Mouse (Mus musculus) intestine, embryonic 16.5 days (tissue): ENCODE measurements around the gene Fam171b. TPM values are rescaled to one million over a fixed set of nuclear protein-coding genes. Genes with fewer than 3 reads are reported as not detected.

Experiments
- ATAC-seq: fragments of 200-750 bp; cut with Nextera tagmentation; 2 replicates; pipeline ENCODE4 v1.8.0; 2017; ENCODE audit warnings: moderate TSS enrichment, moderate library complexity
- H3K27ac ChIP-seq: fragments of 300-500 bp; sonication (generic); 2 replicates; pipeline ENCODE4 v1.5.1; 2014; ENCODE audit warnings: mild to moderate bottlenecking, low read length
- H3K27me3 ChIP-seq: fragments of 300-500 bp; sonication (generic); replicated peaks from 2 replicates; pipeline ENCODE4 v1.6.1; 2014; ENCODE audit warnings: low read length, control low read depth, mixed read lengths; ENCODE audit not compliant: control insufficient read depth, insufficient read depth
- H3K36me3 ChIP-seq: fragments of 300-500 bp; sonication (generic); 2 replicates; pipeline ENCODE4 v1.6.1; 2014; ENCODE audit warnings: low read length, control low read depth; ENCODE audit not compliant: control insufficient read depth, insufficient read depth
- H3K4me1 ChIP-seq: fragments of 300-500 bp; sonication (generic); 2 replicates; pipeline ENCODE4 v1.6.1; 2014; ENCODE audit warnings: low read length, control low read depth, mixed read lengths; ENCODE audit not compliant: control insufficient read depth, insufficient read depth
- H3K4me2 ChIP-seq: fragments of 300-500 bp; sonication (generic); 2 replicates; pipeline ENCODE4 v1.6.1; 2014; ENCODE audit warnings: low read depth, low read length, control low read depth
- H3K4me3 ChIP-seq: fragments of 300-500 bp; sonication (generic); 2 replicates; pipeline ENCODE4 v1.5.1; 2014; ENCODE audit warnings: mild to moderate bottlenecking, low read length
- H3K9ac ChIP-seq: fragments of 300-500 bp; sonication (generic); 2 replicates; pipeline ENCODE4 v1.6.1; 2014; ENCODE audit warnings: low read depth, low read length
- H3K9me3 ChIP-seq: fragments of 300-500 bp; sonication (generic); 2 replicates; pipeline ENCODE4 v1.6.1; 2016; ENCODE audit warnings: low read length, control low read depth; ENCODE audit not compliant: control insufficient read depth
- WGBS: fragments of 180-500 bp; shearing (Covaris S2); extraction: QIAGEN DNeasy Blood & Tissue Kit; methylation state at CpG from one replicate; pipeline ENCODE4 v1.1.7; 2014; 5-methylcytosine and 5-hydroxymethylcytosine counted together
- polyA plus RNA-seq: library from polyadenylated mRNA; unstranded; fragments of >200 nt; fragmentation: Nextera tagmentation; extraction: Ambion mirVana; gene quantifications from 2 replicates; pipeline ENCODE4 v1.2.1, GENCODE M21; 2015

The Fam171b gene
- polyA plus RNA-seq, 1 experiment from 2014 or later: 6.6 TPM

GRCm38 (mm10) chr2:83853423-83853822 lies 41.0 kb downstream of the Fam171b start:
- no peaks in the 10 kb centered on the region for H3K27me3 ChIP-seq
- no peaks in the 10 kb centered on the region for H3K4me1 ChIP-seq
- no peak overlapping the region for H3K27ac ChIP-seq
- no peaks in the 10 kb centered on the region for H3K9me3 ChIP-seq
- no peak for ATAC-seq
- 82% methylated on average over 10 of the region's 10 CpGs for WGBS
- H3K4me2 ChIP-seq: no peak overlapping the region
- no peaks in the 10 kb centered on the region for H3K36me3 ChIP-seq
- no peak overlapping the region for H3K4me3 ChIP-seq
- no peak overlapping the region for H3K9ac ChIP-seq

DNA sequence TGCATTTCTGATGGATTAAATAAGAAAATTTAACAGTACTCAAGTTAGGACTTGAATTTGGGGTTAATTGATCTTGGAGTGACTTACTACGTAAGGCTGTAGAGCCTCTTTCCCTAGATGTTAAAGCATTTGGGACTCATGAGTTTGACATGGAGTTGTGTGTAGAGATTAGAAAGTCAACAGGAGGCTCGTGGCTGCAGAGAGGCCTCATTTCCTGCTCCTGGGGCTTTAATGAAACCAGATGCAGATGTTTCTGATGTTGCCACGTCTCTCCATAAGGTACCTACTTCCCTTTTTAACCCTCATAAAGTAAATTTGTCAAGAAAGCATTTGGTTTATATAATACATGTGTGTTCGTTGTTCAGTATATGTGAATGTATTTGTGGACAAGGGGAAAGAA lies 43.8 kb downstream of the Fam171b start:
- H3K27ac ChIP-seq: no peak overlapping the region
- H3K9ac ChIP-seq: no peak overlapping the region
- H3K4me2 ChIP-seq: no peak overlapping the region
- no peak for ATAC-seq
- no peaks in the 10 kb centered on the region for H3K27me3 ChIP-seq
- no peak overlapping the region for H3K4me3 ChIP-seq
- 49% methylated on average over 4 of the region's 4 CpGs for WGBS
- no peaks in the 10 kb centered on the region for H3K36me3 ChIP-seq
- no peaks in the 10 kb centered on the region for H3K9me3 ChIP-seq
- H3K4me1 ChIP-seq: no peaks in the 10 kb centered on the region

- H3K4me3 ChIP-seq: no peak overlapping the region
- H3K36me3 ChIP-seq: no peaks in the 10 kb centered on the region
- no peak overlapping the region for H3K4me2 ChIP-seq
- no peak for ATAC-seq
- H3K9me3 ChIP-seq: no peaks in the 10 kb centered on the region
- H3K9ac ChIP-seq: no peak overlapping the region
- no peak overlapping the region for H3K27ac ChIP-seq
- H3K4me1 ChIP-seq: no peaks in the 10 kb centered on the region
- WGBS: 76% methylated on average over 6 of the region's 6 CpGs
- H3K27me3 ChIP-seq: no peaks in the 10 kb centered on the region
These were observed 71.5 kb downstream of the Fam171b start for GRCm38 (mm10) chr2:83883850-83884420.

DNA sequence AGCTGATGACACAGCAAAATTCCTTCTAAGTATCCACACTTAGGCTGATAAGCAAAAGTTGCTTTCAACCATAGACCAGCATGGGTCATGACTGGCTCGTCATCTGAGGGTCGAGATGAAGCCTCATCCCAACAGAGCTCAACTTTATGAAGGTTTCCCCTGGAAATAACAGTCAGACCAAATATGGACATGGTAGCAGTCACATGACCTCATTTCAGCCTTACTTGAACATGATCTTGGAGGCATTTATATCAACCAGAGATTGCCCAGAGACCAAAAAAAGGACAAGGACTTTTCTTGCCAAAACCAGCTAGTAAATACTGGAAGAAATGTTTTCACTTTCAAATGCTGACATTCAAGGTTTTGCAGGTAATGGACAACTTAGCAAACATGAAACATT lies 81.3 kb downstream of the Fam171b start:
- H3K36me3 ChIP-seq: no peaks in the 10 kb centered on the region
- WGBS: 93% methylated on average over 2 of the region's 2 CpGs
- no peaks in the 10 kb centered on the region for H3K27me3 ChIP-seq
- no peak overlapping the region for H3K9ac ChIP-seq
- H3K4me3 ChIP-seq: no peak overlapping the region
- no peak overlapping the region for H3K27ac ChIP-seq
- H3K9me3 ChIP-seq: no peaks in the 10 kb centered on the region
- no peak for ATAC-seq
- no peaks in the 10 kb centered on the region for H3K4me1 ChIP-seq
- no peak overlapping the region for H3K4me2 ChIP-seq

GRCm38 (mm10) chr2:83901896-83902540 lies 89.6 kb downstream of the Fam171b start:
- no peak overlapping the region for H3K4me2 ChIP-seq
- H3K4me3 ChIP-seq: no peak overlapping the region
- H3K27ac ChIP-seq: no peak overlapping the region
- H3K9ac ChIP-seq: no peak overlapping the region
- no peaks in the 10 kb centered on the region for H3K9me3 ChIP-seq
- no peaks in the 10 kb centered on the region for H3K36me3 ChIP-seq
- H3K4me1 ChIP-seq: no peaks in the 10 kb centered on the region
- 65% methylated on average over 2 of the region's 2 CpGs for WGBS
- ATAC-seq: no peak
- no peaks in the 10 kb centered on the region for H3K27me3 ChIP-seq

DNA sequence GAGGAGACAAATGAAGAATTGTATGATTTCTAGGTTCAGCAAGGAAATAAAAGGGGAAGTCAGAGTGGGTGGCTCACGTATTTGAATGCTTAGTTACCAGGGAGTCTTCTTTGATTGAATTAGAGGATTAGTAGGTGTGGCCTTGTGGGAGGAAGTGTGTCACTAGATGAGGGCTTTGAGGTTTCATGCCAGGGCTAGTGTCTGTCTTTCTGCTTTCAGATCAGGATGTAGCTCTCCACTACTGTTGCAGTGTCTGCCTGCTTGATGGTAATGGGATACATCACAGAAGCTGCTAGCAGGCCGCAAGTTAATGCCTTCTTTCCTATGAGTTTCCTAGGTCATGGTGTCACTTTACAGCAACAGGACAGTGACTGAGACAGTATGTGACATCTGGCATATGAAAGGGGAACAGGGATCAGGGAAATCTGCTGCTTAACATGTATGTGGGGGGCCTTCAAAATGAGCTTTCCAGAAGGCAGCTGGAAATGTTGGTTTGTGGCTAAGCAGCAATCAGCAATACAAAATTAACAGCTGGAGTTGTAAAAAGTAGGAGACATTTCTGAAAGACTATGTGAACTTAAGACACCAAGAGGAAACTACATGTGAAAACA lies 117.1 kb downstream of the Fam171b start:
- Histone ChIP-seq H3K36me3 (no peaks in the 10 kb centered on the region), H3K27me3 (no peaks in the 10 kb centered on the region), H3K4me2 (no peak overlapping the region), H3K4me1 (no peaks in the 10 kb centered on the region), H3K9ac (no peak overlapping the region), H3K9me3 (no peaks in the 10 kb centered on the region), H3K4me3 (no peak overlapping the region), H3K27ac (no peak overlapping the region)
- ATAC-seq: no peak
- WGBS: 63% methylated on average over 2 of the region's 2 CpGs

Other genes with a start within 250 kb of the Fam171b start
- 99.0 and 113 TPM in 2 replicates for gene Zc3h15, start 168.2 kb upstream of the Fam171b start, polyA plus RNA-seq
- gene Itgav, start 88.2 kb upstream of the Fam171b start, polyA plus RNA-seq: 39.6 and 45.7 TPM in 2 replicates
- gene Zswim2, start 128.6 kb downstream of the Fam171b start, polyA plus RNA-seq: not detected in 2 replicates
- gene Gm13698, start 143.1 kb downstream of the Fam171b start, polyA plus RNA-seq: not detected in 2 replicates
- not detected in 2 replicates for gene Gm13693, start 148.9 kb downstream of the Fam171b start, polyA plus RNA-seq
- not detected in 2 replicates for gene Gm13695, start 154.7 kb downstream of the Fam171b start, polyA plus RNA-seq
- not detected in 2 replicates for gene Gm13696, start 160.5 kb downstream of the Fam171b start, polyA plus RNA-seq
- not detected in 2 replicates for gene Gm13694, start 166.3 kb downstream of the Fam171b start, polyA plus RNA-seq
- gene Gm13697, start 172.1 kb downstream of the Fam171b start, polyA plus RNA-seq: not detected in 2 replicates
- not detected in 2 replicates for gene Gm13691, start 177.9 kb downstream of the Fam171b start, polyA plus RNA-seq